Mouse (Mus musculus): ENCODE measurements around the gene Gm20929.
"Not testable (repeated sequence)": the region's sequence is repeated elsewhere in the genome, so short reads cannot be mapped to it uniquely, and the experiment has no call there.

Gene Gm20929

DNA sequence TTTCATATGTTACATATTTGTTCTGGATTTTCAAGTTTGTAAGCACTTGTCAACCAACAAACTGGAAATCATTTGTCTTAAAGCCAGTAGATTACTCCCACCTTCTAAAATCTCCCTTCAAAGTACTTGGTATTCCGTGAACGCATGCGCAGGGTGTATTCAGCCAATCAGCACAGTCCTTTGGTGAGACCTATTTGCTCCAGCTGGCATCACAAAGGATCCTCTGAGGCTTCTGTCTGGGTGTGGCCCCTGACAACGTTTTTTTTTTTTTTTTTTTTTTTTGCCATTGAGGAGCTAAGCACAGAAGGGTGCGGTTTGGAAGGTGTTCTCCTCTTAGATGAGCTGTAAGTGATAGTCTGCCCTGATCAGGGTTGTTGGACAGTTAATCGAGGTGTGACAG lies at the start of gene Gm20929:
Gm20929 (plus strand) TSS at position 301 of the 400 bp plus-strand sequence.
- DNase-seq (ENCODE audit: low read depth, low spot score); H3K36me3 ChIP-seq (ENCODE audit: control insufficient read depth, insufficient read depth, low read length, poor library complexity, severe bottlenecking); H3K27me3 ChIP-seq (ENCODE audit: control insufficient read depth, insufficient read depth, low read length, poor library complexity, severe bottlenecking): not testable (repeated sequence)

Measured in splenic B cell, adult 2 months (primary cell).